Mouse (Mus musculus) testis, adult 2 months (tissue): ENCODE measurements around the gene Rpl12.

ENCODE experiments used
- CTCF ChIP-seq: fragments of 200-500 bp; IDR thresholded peaks from 2 replicates; pipeline ENCODE4 v1.5.1; 2012; ENCODE audit warnings: low read depth, mild to moderate bottlenecking, inconsistent platforms, low read length, moderate library complexity; ENCODE audit not compliant: control insufficient read depth, insufficient read depth, insufficient replicate concordance
- POLR2A ChIP-seq: fragments of 200-500 bp; IDR thresholded peaks from 2 replicates; pipeline ENCODE4 v1.6.1; 2012; ENCODE audit warnings: low read depth, mild to moderate bottlenecking, inconsistent platforms, low read length, moderate library complexity; ENCODE audit not compliant: control insufficient read depth

DNA sequence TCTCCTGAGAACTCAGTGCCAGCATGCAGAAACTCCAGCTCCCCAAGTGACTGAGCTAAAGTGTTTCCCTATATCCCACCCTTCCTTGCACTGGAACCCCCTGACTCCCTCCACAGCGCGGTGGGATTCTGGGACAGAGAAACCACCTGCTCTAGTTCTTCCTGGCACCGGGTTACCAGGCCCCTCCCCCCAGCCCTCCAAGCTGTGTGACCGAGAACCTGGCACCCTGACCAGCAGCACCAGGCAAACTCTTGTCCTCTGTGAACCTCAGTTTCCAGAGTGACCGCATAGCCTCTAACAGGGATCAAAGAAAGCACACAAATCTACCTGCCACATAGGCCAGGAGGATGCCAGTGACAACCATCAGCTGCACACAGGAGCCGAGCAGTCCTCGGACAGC lies 18.3 kb downstream of the Rpl12 start:
- TF ChIP-seq POLR2A = no peak
- no peak for TF ChIP-seq CTCF
